Mouse (Mus musculus) left cerebral cortex, adult 18-20 months (tissue): ENCODE data around the gene Mrpl35. TPM values are rescaled to one million over a fixed set of nuclear protein-coding genes. Genes with fewer than 3 reads are reported as not detected.
"Not testable (repeated sequence)": the region's sequence is repeated elsewhere in the genome, so short reads cannot be mapped to it uniquely, and the experiment has no call there.

Experiments
- DNase-seq, 2 experiments: peaks; one replicate each; pipeline ENCODE4 v3.0.0; 2021 to 2022; ENCODE audit warnings: low spot score in 2 of 2, mixed read lengths in 1 of 2
- long read RNA-seq, 2 experiments: library from polyadenylated mRNA; stranded (forward); transcript quantifications; one replicate each; pipeline ENCODE4 v2.0.0; 2021
- total RNA-seq, 2 experiments: library from RNA; stranded (reverse); gene quantifications; 2 replicates each; pipeline ENCODE4 v1.2.3; 2021

The Mrpl35 gene
- 10 to 100 TPM; 30.9 to 34.0 TPM for total RNA-seq
- long read RNA-seq, experiment 1, transcript Mrpl35-201 (4 exons, 3,721 nt): major isoform, 40 of 43 reads
- long read RNA-seq, experiment 1, partial matches to known transcripts: 2 of 43 reads
- long read RNA-seq, experiment 1, other reads (novel, unspliced or antisense): 1 of 43 reads
- long read RNA-seq, experiment 2, transcript Mrpl35-201 (4 exons, 3,721 nt): major isoform, 29 of 34 reads
- long read RNA-seq, experiment 2, partial matches to known transcripts: 3 of 34 reads
- long read RNA-seq, experiment 2, other reads (novel, unspliced or antisense): 2 of 34 reads

DNA sequence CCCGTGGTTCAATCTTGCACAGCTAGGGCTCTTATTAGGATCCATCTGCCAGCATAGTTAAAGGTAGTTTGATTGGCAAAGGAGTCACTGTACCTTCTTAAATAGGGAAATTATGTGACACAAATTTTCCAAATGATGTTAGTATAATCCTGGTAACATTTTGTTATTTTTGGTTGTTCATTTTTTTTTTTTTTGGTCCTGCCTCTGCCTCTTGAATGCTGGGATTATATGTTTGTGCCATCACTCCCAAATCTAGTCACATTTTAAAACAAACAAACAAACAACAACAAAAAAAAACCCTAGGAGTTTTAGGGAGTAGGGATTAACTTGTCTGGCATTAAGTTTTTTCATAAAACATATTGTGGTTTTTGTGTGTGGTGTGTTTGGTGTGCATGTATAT is at the start of gene Mrpl35:
Gene Mrpl35 (minus strand): TSS at position 101 of the 400 bp plus-strand sequence.
- no peak for DNase-seq

DNA sequence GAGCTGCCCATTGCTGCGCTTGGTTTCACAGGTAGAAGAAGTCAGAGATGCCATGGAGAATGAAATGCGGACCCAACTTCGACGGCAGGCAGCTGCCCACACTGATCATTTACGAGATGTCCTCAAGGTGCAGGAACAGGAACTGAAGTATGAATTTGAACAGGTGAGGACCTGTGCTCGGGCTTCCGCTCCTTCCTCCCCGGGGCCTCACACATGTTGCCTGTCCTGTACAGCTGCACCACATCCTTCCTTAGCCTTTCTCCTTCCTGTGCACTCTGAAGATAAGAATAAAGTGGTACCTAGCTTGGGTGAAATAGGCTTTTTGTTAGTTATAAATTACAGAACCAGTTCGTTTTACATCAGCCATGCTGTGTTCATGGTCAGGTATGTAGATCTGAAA is 44.6 kb upstream of the Mrpl35 start:
- DNase-seq: no peak

DNA sequence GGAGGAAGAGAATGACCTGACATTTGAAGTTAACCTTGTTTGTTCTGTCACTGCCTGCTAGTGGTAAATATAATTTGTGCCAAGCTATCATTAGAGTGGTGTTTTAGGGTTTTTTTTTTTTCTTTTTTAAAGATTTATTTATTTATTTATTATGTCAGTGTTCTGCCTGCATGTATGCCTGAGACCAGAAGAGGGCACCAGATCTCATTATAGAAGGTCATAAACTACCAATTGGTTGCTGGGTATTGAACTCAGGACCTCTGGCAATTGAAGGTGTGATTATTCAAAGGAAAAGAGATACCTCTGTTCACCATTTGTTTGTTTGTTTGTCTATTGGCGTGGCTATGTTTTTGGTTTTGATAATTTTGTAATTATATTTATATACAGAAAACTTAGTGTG is 42.0 kb upstream of the Mrpl35 start:
- no peak for DNase-seq

DNA sequence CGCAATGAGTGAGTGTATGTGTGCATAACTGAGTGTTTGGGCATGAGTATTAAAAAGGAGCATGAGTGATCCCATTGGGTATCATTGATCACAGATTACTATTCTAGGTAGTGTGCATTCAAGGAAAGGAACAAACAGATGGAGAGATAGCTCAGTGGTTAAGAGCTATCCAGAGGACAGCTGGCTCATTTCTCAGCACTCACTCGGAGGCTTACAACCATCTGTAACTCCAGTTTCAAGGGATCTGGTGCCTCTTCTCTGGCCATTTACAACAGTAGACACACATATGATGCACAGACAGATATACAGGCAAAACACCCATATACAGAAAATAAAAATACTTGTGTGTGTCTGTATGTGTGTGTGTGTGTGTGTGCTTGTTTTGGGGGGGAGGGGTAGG is 41.0 kb upstream of the Mrpl35 start:
- DNase-seq: no peak

DNA sequence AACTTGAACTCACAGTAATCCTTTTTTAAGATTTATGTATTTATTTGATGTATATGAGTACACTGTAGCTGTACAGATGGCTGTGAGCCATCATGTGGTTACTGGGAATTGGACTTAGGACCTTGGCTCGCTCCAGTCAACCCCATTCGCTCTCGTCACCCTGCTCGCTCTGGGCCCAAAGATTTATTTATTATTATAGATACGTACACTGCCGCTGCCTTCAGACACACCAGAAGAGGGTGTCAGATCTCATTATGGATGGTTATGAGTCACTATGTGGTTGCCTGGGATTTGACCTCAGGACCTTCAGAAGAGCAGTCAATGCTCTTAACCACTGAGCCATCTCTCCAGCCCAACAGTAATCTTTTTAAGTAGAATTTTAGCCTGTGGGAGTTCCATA is 20.1 kb upstream of the Mrpl35 start:
- DNase-seq: not testable (repeated sequence)

DNA sequence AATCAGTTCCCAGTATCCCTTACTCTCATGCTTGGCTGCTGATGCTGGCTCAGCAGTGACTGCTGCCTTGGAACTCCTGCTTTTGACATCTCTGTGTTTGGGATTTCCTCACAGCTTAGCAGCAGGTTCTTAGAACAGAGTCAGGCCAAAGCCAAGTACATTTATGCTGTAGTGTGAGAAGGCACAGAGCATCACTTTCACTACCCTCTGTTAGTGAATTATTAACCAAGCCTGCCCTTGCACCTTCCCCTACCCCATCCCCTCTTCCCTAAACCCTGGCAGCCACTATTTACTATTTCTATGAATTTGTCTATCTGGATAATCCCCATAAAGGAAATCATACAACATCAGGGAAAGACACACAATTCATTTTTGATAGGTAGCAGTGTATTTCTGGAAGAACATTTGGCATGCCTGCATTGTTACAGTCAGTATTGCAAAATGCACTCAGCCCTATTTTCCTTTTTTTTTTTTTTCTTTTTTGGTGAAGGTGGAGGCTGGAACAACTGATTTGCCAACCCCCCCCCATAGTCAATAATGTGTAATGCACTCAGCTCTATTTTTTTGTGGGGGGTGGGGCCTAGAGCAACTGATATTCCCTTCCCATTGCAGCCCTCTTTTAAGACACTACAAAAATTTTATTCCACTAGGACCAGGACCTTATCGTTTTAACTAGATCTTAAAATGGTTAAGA is 14.0 kb upstream of the Mrpl35 start:
- no peak for DNase-seq

DNA sequence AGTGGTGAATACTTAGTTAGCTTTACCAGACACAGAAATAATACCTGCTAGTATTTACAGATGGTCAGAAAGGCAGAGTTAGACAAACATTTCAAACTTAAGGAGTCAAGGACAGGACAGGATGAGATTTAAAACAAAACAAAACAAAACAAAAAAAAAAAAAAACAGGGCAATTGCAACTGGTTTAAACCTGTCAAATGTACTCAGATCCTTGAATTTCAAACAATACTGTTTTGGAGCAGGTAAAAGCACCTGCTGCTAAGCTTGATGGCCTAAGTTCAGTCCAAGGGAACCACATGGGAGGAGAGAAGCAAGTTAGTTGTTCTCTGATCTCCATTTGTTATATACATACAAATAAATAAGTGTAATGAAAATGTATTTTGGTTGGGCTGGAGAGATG is 13.0 kb upstream of the Mrpl35 start:
- DNase-seq: no peak

DNA sequence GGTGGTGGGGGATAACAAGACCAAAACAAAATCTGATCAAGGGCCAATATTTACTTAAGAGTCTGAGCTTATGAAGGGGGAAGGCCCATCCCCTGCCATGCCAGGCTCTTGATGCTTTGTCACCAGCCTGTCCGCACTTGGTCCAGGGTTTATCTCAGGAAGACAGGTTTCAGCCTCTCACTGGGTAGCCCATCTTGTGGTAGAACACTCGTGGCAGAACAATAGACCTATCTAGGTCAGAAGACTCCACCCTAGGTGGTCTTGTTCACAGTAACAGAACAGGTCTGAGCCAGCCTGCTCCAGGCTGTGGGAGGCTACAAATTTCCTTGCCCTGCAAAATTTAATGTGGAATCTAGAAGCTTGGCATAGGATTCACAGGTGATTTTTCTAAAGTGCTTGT is 10.0 kb upstream of the Mrpl35 start:
- DNase-seq: no peak

DNA sequence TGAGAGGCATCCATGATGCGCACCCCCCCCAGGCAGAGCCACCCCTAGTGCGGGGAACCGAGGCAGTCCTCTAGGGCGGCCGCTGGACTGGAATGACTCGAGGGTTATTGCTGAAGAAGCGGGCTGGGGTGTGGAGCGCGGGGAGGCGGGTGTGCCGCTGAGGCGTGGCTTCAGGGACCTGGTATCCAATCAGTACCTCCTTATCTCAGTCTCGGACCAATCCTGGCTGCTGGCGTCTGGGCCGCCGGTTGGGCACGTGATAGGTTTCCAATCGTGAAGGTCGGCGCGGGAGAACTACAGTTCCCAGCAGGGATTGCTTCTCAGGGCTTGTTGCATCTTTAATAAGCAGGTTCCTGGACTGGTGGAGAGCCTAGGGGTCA is 4.8 kb upstream of the Mrpl35 start:
- DNase-seq: peak; percentile 93 to 96

DNA sequence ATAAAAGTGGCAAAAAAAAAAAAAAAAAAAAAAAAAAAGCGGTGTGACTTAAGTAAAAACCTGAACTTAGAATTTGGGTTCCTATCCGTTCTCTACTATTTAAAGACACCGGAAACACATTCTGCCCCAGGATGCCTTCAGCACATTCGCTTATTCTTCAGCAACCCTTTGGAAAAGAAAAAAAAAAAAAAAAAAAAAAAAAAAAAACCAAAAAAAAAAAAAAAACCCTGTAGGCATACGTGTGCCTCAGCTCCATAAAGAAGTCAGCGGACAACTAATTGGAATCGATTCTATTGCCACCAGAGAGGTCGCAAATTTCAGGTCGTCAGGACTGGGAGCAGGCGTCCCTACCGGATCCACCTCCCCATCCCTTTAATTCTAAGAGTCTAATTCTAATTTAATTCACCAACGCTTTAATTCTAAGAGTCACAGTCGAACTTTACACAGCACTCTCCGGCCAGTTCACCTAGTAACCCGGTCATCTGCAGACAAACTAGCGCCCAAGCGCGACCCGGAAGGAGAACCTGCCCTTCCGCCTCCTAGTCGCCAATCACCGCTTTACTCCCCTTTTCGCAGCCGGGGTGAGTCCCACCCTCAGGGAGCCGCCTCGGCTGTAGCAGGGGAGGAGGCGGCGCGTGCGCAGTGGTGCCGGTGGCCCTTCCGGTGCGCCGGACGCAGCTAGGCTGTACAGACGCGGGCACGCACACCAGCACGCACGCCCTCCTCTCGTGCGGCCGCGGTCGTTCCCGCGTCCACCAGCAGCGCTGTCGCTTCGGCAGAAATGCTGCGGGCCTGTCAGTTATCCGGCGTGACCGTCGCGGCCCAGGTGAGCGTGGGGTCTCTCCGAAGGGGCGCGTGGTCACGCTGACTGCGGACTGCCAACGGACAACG is 4.2 kb upstream of the Mrpl35 start, which contains the start of gene Immt:
Gene Immt (plus strand): TSS at position 642 of the 891 bp plus-strand sequence.
- DNase-seq: peak; percentile 96 to 97

DNA sequence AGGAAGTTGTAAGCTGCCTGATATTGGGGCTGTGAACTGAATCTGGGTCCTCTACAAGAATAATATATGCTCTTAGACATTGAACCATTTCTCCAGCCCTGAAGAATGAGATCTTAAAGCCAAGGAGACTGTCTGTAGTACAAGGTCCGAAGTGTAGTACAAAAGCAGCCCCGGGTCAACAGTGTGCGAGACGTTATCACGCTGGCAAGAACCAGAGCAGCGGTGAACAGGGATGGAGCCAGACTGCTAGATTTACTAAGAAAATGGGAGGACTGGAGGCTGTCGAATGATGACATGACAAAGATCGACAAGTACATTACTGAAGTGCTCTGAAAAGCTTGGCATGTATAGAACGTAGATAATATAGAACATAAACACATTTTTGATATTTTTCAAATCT is 3.0 kb upstream of the Mrpl35 start:
- no peak for DNase-seq

DNA sequence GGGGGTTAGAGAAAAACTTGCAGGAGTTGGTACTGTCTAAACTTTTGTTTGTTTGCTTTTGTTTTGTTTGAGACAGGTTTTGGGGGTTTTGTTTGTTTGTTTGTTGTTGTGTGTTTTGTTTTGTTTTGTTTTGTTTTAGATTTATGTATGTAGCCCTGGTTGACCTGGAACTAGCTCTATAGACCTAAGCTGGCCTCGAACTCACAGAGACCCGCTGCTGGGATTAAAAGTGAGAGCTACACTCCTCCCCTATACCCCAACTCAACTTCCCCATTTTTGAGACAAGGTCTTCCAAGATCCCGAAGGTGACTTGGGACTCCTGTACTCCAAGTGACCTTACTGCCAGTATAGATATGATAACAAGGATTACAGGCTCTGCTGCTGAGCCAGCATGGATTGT is 2.8 kb downstream of the Mrpl35 start:
- no peak for DNase-seq

DNA sequence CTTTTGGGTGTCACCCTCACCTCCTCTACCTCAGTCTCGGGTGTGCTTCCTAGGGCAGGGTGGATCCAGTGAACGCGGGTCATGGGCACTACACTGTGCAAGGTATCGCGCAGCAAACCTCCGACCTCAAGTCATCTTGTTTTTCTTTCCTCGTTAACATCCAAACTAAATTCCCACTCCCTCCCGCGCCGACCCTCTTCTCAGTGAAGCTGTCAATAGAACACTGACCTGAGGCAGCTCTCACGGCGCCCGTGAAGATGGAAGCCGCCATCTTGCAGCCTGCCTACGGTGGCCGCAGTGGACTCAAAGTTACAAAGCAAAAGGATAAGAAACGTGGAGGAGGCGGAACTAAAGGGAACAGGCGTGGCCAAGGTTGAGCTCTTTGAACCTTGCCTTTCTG is 3.3 kb downstream of the Mrpl35 start:
- peak; percentile 92 to 94 for DNase-seq

DNA sequence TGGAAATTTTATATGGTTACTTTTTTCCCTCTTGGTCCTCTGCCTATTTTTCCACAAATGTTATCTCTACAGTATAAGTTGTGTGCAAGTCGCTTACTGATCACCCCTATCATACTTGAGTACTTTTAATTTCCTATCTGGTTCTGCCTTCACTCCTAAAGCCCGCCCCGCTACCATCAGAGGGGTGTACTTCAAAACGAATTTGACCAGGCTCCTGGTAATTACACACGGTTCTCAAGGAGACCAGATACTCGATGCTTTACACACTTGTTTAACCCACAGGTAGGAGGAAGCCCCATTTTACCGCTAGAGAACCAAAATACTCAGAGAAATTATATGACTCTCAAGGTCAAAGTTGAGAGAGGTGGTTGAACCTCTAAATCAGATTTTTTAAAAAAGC is 3.7 kb downstream of the Mrpl35 start:
- DNase-seq: no peak

DNA sequence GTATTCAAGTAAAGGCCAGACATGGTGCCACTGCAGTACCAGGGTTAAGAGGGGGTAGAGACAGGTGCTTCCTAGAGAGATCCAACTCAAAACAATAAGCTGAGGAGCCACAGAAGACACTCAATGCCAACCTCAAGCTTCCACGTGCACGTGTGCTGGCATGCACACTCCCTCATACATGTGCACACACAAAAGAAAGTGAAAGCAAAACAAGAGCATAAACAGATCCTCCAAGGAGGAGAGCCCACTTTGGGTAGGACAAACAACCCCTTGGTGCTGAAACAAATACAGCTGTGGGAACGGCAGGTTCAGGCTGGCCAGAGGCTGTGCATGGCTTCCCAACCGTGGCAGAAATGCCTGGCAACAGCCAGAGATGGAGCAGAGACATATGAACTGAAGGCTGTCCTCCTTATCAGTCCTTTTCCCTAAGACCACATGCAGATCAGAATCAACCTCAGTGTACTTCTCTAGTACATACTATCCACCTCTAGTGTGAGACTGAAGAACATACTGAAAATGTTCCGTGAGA is 6.9 kb downstream of the Mrpl35 start:
- no peak for DNase-seq

DNA sequence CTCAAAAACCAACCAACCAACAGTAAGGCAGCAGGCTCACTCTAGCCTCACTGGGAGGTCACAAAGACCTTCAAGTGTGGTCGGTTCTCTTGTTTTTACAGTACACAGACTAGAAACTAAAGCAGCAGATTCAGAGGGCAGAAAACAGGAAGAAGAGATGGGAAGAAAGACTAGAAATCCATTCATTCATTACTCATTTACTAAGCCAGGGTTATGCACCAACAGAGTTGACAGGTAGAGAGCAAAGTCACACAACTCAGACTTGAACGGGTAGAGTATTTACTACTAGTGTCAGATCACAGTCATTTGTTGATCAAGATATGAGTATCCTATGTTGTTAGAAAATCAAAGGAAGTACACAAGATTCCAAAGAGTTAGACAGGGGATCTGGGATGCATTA is 13.9 kb downstream of the Mrpl35 start:
- no peak for DNase-seq

DNA sequence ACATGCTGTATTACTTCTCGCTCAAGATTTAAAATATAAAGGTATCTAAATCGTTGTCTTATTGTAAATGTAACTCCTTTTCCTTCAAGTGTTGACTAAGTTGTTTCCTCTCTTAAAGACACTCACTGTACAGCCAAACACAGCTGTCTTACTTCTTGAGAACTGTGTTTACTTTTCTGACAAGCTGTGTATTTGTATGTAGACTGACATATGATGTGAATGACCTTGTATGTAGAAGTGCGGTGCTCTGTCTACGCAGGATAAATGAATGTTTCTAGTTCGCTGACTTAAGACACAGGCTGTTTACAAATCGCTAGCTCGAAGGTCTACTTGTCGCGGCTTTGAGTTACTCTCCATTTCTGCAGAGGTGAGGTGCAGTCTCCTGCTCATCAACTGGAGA is 16.9 kb downstream of the Mrpl35 start:
- no peak for DNase-seq

DNA sequence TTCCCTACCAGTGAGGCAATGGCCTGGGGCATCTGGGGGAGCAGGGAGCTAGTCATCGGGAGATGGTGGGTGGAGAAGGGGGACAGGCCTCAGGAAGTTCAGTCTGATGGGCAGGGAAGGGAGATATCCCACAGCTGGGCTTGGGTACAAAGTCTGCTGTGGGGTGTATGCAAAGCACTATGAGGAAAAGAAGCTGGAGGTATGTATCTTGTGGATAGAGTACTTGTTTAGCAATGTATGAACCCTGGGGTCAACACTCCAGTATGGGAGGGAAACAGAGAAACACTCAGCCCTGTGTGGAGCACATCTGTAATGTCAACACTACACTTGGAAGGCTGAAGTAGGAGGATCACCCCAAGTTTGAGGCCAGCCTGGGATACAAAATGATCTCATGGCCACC is 20.1 kb downstream of the Mrpl35 start:
- DNase-seq: no peak

DNA sequence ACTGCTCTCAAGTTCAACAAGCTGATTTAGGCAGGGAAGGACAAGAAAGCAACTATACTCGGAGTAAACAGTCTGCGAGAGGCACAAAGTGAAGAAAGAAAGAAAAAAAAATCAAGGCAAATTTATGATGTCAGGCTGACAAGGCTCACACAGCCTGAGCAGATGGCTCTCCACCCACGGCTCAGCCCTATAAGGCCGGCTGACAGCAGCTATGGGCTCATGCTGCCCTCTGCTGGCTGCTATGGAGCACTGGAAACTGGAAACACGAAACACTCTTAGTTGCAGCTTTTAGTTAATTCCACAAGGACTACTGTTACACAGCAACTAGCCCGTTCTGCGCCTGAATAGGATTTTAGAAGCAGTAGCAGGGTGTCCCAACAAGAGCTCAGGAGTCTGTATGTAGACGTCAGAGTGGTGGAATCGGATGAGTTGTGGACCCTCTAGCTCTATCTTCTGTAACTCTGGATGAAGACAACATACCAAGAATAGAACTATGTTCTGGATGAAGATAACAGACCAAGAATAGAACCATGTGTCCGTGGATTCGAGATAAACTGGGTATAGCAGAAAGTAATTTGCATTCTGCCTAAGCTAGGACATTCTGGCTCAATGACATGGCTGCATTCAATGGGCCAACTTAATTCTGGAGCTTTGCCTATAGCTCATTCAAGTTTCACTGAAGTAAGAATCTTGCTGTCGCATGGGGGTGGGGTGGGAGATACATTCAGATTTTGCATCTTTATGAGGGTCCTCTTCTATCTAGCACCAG is 22.5 kb downstream of the Mrpl35 start:
- peak; percentile 73 to 83 for DNase-seq

DNA sequence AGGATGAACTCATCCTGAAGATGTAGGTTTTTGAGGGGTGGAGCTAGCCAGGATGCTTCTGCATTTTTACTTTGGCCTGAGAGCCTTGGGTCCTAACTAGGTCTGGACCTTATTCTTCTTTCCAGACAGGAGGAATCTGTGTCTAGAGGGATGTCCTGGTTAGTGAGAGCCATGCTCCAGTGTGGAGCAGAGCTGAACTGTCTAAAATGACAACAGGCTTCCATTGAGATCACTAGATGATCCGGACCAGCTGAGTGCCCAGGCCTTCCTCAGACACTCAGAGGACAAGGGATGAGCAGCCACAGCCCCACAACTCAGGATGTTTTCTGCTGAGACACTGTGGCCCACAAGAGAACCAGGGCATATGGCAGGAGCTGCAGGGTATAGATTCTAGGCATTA is 23.2 kb downstream of the Mrpl35 start:
- no peak for DNase-seq

DNA sequence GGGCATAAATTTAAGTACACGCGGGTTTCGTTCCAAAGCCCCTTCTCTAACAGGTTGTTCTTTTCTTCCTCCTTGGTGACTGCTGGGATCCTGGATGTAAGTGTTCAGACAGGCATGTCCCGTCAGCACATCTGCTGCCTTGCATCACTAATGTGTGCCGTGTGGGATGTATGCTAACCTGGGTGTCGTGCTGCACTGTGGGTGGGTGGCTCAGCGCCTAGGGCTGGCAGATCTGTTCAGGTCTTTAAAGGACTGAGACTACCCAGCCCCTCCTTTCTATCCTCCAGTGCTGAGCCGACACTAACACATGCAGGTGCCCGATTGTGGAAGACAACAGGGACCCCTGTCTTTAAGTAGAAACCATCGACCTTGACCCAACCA is 25.1 kb downstream of the Mrpl35 start:
- DNase-seq: peak; percentile 67 to 80
